In the genomic region with DNA sequence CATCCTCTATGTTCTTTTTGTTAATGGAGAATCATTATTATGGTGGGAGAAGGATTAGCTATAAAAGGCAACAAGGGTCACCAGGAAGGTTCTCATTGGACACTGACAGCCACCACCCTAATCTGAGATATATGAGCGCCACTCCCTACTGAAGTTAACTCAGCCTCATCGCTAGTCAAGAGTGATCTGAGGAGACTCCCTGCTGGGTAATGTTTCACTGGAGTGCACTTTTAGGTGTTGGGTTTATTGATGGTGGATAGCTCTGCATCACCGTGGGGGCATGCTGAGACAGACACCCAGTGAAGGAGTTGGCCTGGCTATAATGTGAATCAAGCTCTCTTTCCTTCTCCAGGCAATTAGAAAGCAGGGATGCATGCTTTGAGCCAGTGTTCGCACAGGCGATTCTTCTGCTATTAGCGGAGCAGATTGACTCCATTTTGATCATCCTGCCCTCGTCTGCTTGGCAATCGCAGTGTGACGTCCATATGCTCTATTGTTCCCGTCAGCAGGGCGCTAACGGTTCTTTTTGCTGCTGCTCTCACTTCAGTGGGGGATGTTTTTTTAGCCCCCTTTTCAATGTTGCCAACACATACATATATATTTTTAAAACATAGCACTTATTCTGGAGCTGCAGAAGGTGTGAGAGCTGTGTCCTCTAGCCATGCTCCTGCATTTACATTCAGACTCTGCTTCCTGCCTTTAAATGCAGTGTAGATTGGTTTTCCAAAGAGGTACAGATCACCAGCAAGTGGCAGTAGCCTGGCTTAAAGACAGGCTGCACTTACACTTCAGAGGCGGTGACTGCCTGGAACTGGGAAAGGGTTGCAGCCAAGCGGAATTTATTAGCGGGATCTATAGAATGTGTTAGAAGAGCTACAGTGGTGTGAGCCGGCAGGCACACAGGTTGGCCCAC, we compare ENCODE assay signal across 12 mouse cellular contexts.
DNase-seq lines count a peak whose midpoint lies in the region; ATAC-seq lines count a peak whose summit lies in the region.
"Had no signal": no experiment of that assay in that cellular context is flagged by ENCODE, and none has a peak within 500 bp of the region (broad histone marks: within the 10 kb centered on the region; RNA-seq: fewer than 3 reads in every experiment).

No protein-coding gene starts in this region.

- peak; percentile 83 for ATAC-seq in frontal cortex, adult (ENCODE audit: low TSS enrichment)
- ATAC-seq in midbrain, embryonic 15.5 days (replicated peaks) = 0 out of 2 replicates have a peak, but pooled peaks have one; percentile 27
- ATAC-seq in midbrain, embryonic 14.5 days (ENCODE audit: low FRiP score, low TSS enrichment) = no peak
- ATAC-seq in hindbrain, embryonic 15.5 days (ENCODE audit: low FRiP score, low read depth) = peak; percentile 51; the same call in 1 of the 2 replicates
- ATAC-seq in neural tube, embryonic 14.5 days (ENCODE audit: low read depth) = peak; percentile 54
- ATAC-seq: Patski had no signal

- no peak for DNase-seq in frontal cortex, postnatal 10 days (ENCODE audit: low spot score in 2 of 2)
- no peak for DNase-seq in midbrain, embryonic 14.5 days
- DNase-seq in adipocyte (ENCODE audit: low spot score) = no peak
- no peak for DNase-seq in urinary bladder, postnatal 4 days (ENCODE audit: low spot score in 2 of 2)
- DNase-seq: heart, postnatal 14 days had no signal

- H3K27ac ChIP-seq in midbrain, embryonic 15.5 days = no peak overlapping the region
- H3K27ac ChIP-seq in midbrain, embryonic 14.5 days (replicated peaks; ENCODE audit: low read depth, low read length) = no peak overlapping the region
- H3K27ac ChIP-seq in hindbrain, embryonic 15.5 days (replicated peaks) = no peak overlapping the region
- no peak overlapping the region; the same call in 1 of the 2 replicates for H3K27ac ChIP-seq in neural tube, embryonic 14.5 days (ENCODE audit: low read depth, low read length)
- H3K27ac ChIP-seq: embryonic facial prominence, embryonic 12.5 days; lung, embryonic 15.5 days had no signal

- no peaks in the 10 kb centered on the region for H3K36me3 ChIP-seq in midbrain, embryonic 15.5 days (replicated peaks)
- no peaks in the 10 kb centered on the region for H3K36me3 ChIP-seq in midbrain, embryonic 14.5 days (ENCODE audit: control insufficient read depth, insufficient read depth, low read length)
- no peaks in the 10 kb centered on the region for H3K36me3 ChIP-seq in hindbrain, embryonic 15.5 days
- H3K36me3 ChIP-seq in neural tube, embryonic 14.5 days (ENCODE audit: control insufficient read depth, insufficient read depth, low read length) = no peaks in the 10 kb centered on the region
- H3K36me3 ChIP-seq: embryonic facial prominence, embryonic 12.5 days; lung, embryonic 15.5 days had no signal

- no peaks in the 10 kb centered on the region for H3K4me1 ChIP-seq in midbrain, embryonic 15.5 days
- H3K4me1 ChIP-seq in midbrain, embryonic 14.5 days (ENCODE audit: control insufficient read depth, insufficient read depth, low read length) = no peaks in the 10 kb centered on the region
- H3K4me1 ChIP-seq in hindbrain, embryonic 15.5 days (replicated peaks) = no peaks in the 10 kb centered on the region
- H3K4me1 ChIP-seq in neural tube, embryonic 14.5 days (ENCODE audit: control insufficient read depth, insufficient read depth, low read length) = no peaks in the 10 kb centered on the region
- H3K4me1 ChIP-seq: embryonic facial prominence, embryonic 12.5 days; lung, embryonic 15.5 days had no signal

- WGBS in midbrain, embryonic 15.5 days = 82% methylated on average over 16 of the region's 16 CpGs
- 88% methylated on average over 16 of the region's 16 CpGs for WGBS in midbrain, embryonic 14.5 days
- WGBS in hindbrain, embryonic 15.5 days = 61% methylated on average over 16 of the region's 16 CpGs
- 46% methylated on average over 16 of the region's 16 CpGs for WGBS in neural tube, embryonic 14.5 days

- H3K9me3 ChIP-seq in midbrain, embryonic 15.5 days = no peaks in the 10 kb centered on the region
- no peaks in the 10 kb centered on the region for H3K9me3 ChIP-seq in midbrain, embryonic 14.5 days (ENCODE audit: control insufficient read depth, low read length)
- no peaks in the 10 kb centered on the region for H3K9me3 ChIP-seq in hindbrain, embryonic 15.5 days
- H3K9me3 ChIP-seq in neural tube, embryonic 14.5 days (ENCODE audit: control insufficient read depth, low read length) = no peaks in the 10 kb centered on the region
- H3K9me3 ChIP-seq: embryonic facial prominence, embryonic 12.5 days; lung, embryonic 15.5 days had no signal

- H3K4me2 ChIP-seq in midbrain, embryonic 15.5 days = no peak overlapping the region
- no peak overlapping the region for H3K4me2 ChIP-seq in midbrain, embryonic 14.5 days (ENCODE audit: low read length)
- no peak overlapping the region for H3K4me2 ChIP-seq in hindbrain, embryonic 15.5 days
- H3K4me2 ChIP-seq in neural tube, embryonic 14.5 days (ENCODE audit: low read depth, low read length) = no peak overlapping the region
- H3K4me2 ChIP-seq: embryonic facial prominence, embryonic 12.5 days; lung, embryonic 15.5 days had no signal

- H3K9ac ChIP-seq in midbrain, embryonic 15.5 days = no peak overlapping the region
- no peak overlapping the region for H3K9ac ChIP-seq in midbrain, embryonic 14.5 days (replicated peaks; ENCODE audit: low read length)
- no peak overlapping the region for H3K9ac ChIP-seq in hindbrain, embryonic 15.5 days
- H3K9ac ChIP-seq in neural tube, embryonic 14.5 days (replicated peaks; ENCODE audit: low read depth, low read length) = no peak overlapping the region
- H3K9ac ChIP-seq: embryonic facial prominence, embryonic 12.5 days; lung, embryonic 15.5 days had no signal

- H3K4me3 ChIP-seq in midbrain, embryonic 15.5 days = no peak overlapping the region
- H3K4me3 ChIP-seq in midbrain, embryonic 14.5 days (replicated peaks; ENCODE audit: low read depth, low read length) = no peak overlapping the region
- H3K4me3 ChIP-seq in hindbrain, embryonic 15.5 days = no peak overlapping the region
- no peak overlapping the region for H3K4me3 ChIP-seq in neural tube, embryonic 14.5 days (ENCODE audit: low read depth, low read length)
- H3K4me3 ChIP-seq: embryonic facial prominence, embryonic 12.5 days; lung, embryonic 15.5 days had no signal

- H3K27me3 ChIP-seq in midbrain, embryonic 15.5 days (replicated peaks) = no peaks in the 10 kb centered on the region
- no peaks in the 10 kb centered on the region for H3K27me3 ChIP-seq in midbrain, embryonic 14.5 days (ENCODE audit: control insufficient read depth, insufficient read depth, low read length)
- no peaks in the 10 kb centered on the region for H3K27me3 ChIP-seq in hindbrain, embryonic 15.5 days
- H3K27me3 ChIP-seq in neural tube, embryonic 14.5 days (ENCODE audit: control insufficient read depth, insufficient read depth, low read length) = no peaks in the 10 kb centered on the region
- H3K27me3 ChIP-seq: embryonic facial prominence, embryonic 12.5 days; lung, embryonic 15.5 days; Patski had no signal
